23 mouse cellular contexts compared by ENCODE assay signal in genomic region chr6:146302101-146302500, GRCm38 (mm10).
DNase-seq lines count a peak whose midpoint lies in the region; ATAC-seq lines count a peak whose summit lies in the region.
"Had no signal": no experiment of that assay in that cellular context is flagged by ENCODE, and none has a peak within 500 bp of the region (broad histone marks: within the 10 kb centered on the region; RNA-seq: fewer than 3 reads in every experiment).

No protein-coding gene starts in this region.

- ATAC-seq in hindbrain, embryonic 15.5 days (ENCODE audit: low FRiP score, low read depth): no peak
- ATAC-seq in hindbrain, embryonic 11.5 days (ENCODE audit: low FRiP score): no peak
- ATAC-seq in limb, embryonic 11.5 days (ENCODE audit: insufficient number of reproducible peaks, low FRiP score, low TSS enrichment, low read depth): peak; percentile 57; the same call in 1 of the 2 replicates
- ATAC-seq in embryonic facial prominence, embryonic 14.5 days (ENCODE audit: low read depth): peak; percentile 86
- ATAC-seq in limb, embryonic 13.5 days (ENCODE audit: low FRiP score, low read depth): peak; percentile 75
- ATAC-seq: CD4-positive, CD25-positive, alpha-beta regulatory T cell, adult 4 months; forebrain, embryonic 15.5 days had no signal

- H3K4me2 ChIP-seq in hindbrain, embryonic 15.5 days: no peak overlapping the region
- no peak overlapping the region for H3K4me2 ChIP-seq in hindbrain, embryonic 11.5 days (replicated peaks; ENCODE audit: low read depth, low read length)
- no peak overlapping the region for H3K4me2 ChIP-seq in limb, embryonic 11.5 days (ENCODE audit: low read depth, severe bottlenecking)
- no peak overlapping the region for H3K4me2 ChIP-seq in embryonic facial prominence, embryonic 14.5 days (ENCODE audit: low read depth, low read length)
- H3K4me2 ChIP-seq in limb, embryonic 13.5 days (replicated peaks): no peak overlapping the region
- H3K4me2 ChIP-seq: forebrain, embryonic 15.5 days; heart, embryonic 12.5 days; liver, embryonic 11.5 days; lung, embryonic 15.5 days; midbrain, embryonic 12.5 days had no signal

- H3K4me1 ChIP-seq in hindbrain, embryonic 15.5 days (replicated peaks): peaks cover 16% of the 10 kb centered on the region
- 0 out of 2 replicates have a peak, but pooled peaks cover 3% of the 10 kb centered on the region for H3K4me1 ChIP-seq in hindbrain, embryonic 11.5 days (replicated peaks; ENCODE audit: control insufficient read depth, insufficient read depth, low read length)
- no peaks in the 10 kb centered on the region for H3K4me1 ChIP-seq in limb, embryonic 11.5 days (ENCODE audit: control insufficient read depth, insufficient read depth, low read length)
- 0 out of 2 replicates have a peak, but pooled peaks cover 6% of the 10 kb centered on the region for H3K4me1 ChIP-seq in limb, embryonic 10.5 days
- peaks cover 5% of the 10 kb centered on the region; the same call in 1 of the 2 replicates for H3K4me1 ChIP-seq in embryonic facial prominence, embryonic 14.5 days (ENCODE audit: control insufficient read depth, insufficient read depth, low read length)
- H3K4me1 ChIP-seq in limb, embryonic 13.5 days: peaks cover 22% of the 10 kb centered on the region
- H3K4me1 ChIP-seq: forebrain, embryonic 15.5 days; lung, embryonic 15.5 days; midbrain, embryonic 12.5 days had no signal

- WGBS in hindbrain, embryonic 15.5 days: 34% methylated on average over 3 of the region's 3 CpGs
- WGBS in hindbrain, embryonic 11.5 days: 60% methylated on average over 3 of the region's 3 CpGs
- WGBS in limb, embryonic 11.5 days: 60% methylated on average over 3 of the region's 3 CpGs
- WGBS in limb, embryonic 10.5 days: 72% methylated on average over 3 of the region's 3 CpGs
- WGBS in embryonic facial prominence, embryonic 14.5 days: 27% methylated on average over 3 of the region's 3 CpGs
- 30% methylated on average over 3 of the region's 3 CpGs for WGBS in limb, embryonic 13.5 days

- H3K27ac ChIP-seq in hindbrain, embryonic 15.5 days (replicated peaks): peak overlapping the region; percentile 45; the same call in 1 of the 2 replicates
- no peak overlapping the region for H3K27ac ChIP-seq in hindbrain, embryonic 11.5 days (ENCODE audit: low read depth, low read length)
- no peak overlapping the region for H3K27ac ChIP-seq in limb, embryonic 11.5 days (replicated peaks; ENCODE audit: low read depth, low read length)
- H3K27ac ChIP-seq in limb, embryonic 10.5 days: no peak overlapping the region
- H3K27ac ChIP-seq in embryonic facial prominence, embryonic 14.5 days (replicated peaks; ENCODE audit: low read depth, low read length): no peak overlapping the region
- no peak overlapping the region for H3K27ac ChIP-seq in limb, embryonic 13.5 days
- H3K27ac ChIP-seq: forebrain, embryonic 15.5 days; kidney, postnatal 0 days; lung, embryonic 15.5 days; midbrain, embryonic 12.5 days had no signal

- no peak overlapping the region for H3K4me3 ChIP-seq in hindbrain, embryonic 15.5 days
- H3K4me3 ChIP-seq in hindbrain, embryonic 11.5 days (ENCODE audit: low read depth, low read length): no peak overlapping the region
- H3K4me3 ChIP-seq in limb, embryonic 11.5 days (ENCODE audit: low read depth, low read length): no peak overlapping the region
- H3K4me3 ChIP-seq in limb, embryonic 10.5 days: no peak overlapping the region
- no peak overlapping the region for H3K4me3 ChIP-seq in embryonic facial prominence, embryonic 14.5 days (ENCODE audit: low read depth, low read length)
- H3K4me3 ChIP-seq in limb, embryonic 13.5 days: no peak overlapping the region
- H3K4me3 ChIP-seq: forebrain, embryonic 15.5 days; heart, embryonic 12.5 days; lung, embryonic 15.5 days; midbrain, embryonic 12.5 days had no signal

- no peak for DNase-seq in hindbrain, embryonic 11.5 days (ENCODE audit: low spot score)
- DNase-seq in limb, embryonic 11.5 days (ENCODE audit: low spot score): no peak
- no peak for DNase-seq in limb, embryonic 10.5 days (ENCODE audit: low spot score)
- peak; percentile 70 for DNase-seq in embryonic facial prominence, embryonic 14.5 days (ENCODE audit: low spot score)
- no peak for DNase-seq in thymus, postnatal 36 days
- DNase-seq in thymus, postnatal 25 days: no peak
- DNase-seq: adrenal gland, postnatal 25 days; cerebellum, adult 18-20 months; cerebellum, postnatal 10 days; gastrocnemius, postnatal 25 days; heart, adult 18-20 months; heart, postnatal 4 days; kidney, adult 18-20 months; thymus, adult 2 months had no signal

- H3K27me3 ChIP-seq in hindbrain, embryonic 15.5 days: no peaks in the 10 kb centered on the region
- no peaks in the 10 kb centered on the region for H3K27me3 ChIP-seq in hindbrain, embryonic 11.5 days (ENCODE audit: control insufficient read depth, insufficient read depth, low read length)
- H3K27me3 ChIP-seq in limb, embryonic 11.5 days (ENCODE audit: control insufficient read depth, insufficient read depth, low read length): no peaks in the 10 kb centered on the region
- no peaks in the 10 kb centered on the region for H3K27me3 ChIP-seq in limb, embryonic 10.5 days (ENCODE audit: low read depth, poor library complexity, severe bottlenecking)
- no peaks in the 10 kb centered on the region for H3K27me3 ChIP-seq in embryonic facial prominence, embryonic 14.5 days (replicated peaks; ENCODE audit: control insufficient read depth, insufficient read depth, low read length)
- no peaks in the 10 kb centered on the region for H3K27me3 ChIP-seq in limb, embryonic 13.5 days
- H3K27me3 ChIP-seq: forebrain, embryonic 15.5 days; heart, embryonic 12.5 days; lung, embryonic 15.5 days; midbrain, embryonic 12.5 days had no signal

- no peaks in the 10 kb centered on the region for H3K9me3 ChIP-seq in hindbrain, embryonic 15.5 days
- H3K9me3 ChIP-seq in hindbrain, embryonic 11.5 days (ENCODE audit: control insufficient read depth, low read length): no peaks in the 10 kb centered on the region
- H3K9me3 ChIP-seq in limb, embryonic 11.5 days (ENCODE audit: control insufficient read depth, low read length): no peaks in the 10 kb centered on the region
- no peaks in the 10 kb centered on the region for H3K9me3 ChIP-seq in limb, embryonic 10.5 days (replicated peaks)
- H3K9me3 ChIP-seq in embryonic facial prominence, embryonic 14.5 days (ENCODE audit: control insufficient read depth, low read length): no peaks in the 10 kb centered on the region
- no peaks in the 10 kb centered on the region for H3K9me3 ChIP-seq in limb, embryonic 13.5 days
- H3K9me3 ChIP-seq: forebrain, embryonic 15.5 days; lung, embryonic 15.5 days; midbrain, embryonic 12.5 days had no signal

- H3K36me3 ChIP-seq in hindbrain, embryonic 15.5 days: no peaks in the 10 kb centered on the region
- no peaks in the 10 kb centered on the region for H3K36me3 ChIP-seq in hindbrain, embryonic 11.5 days (ENCODE audit: control insufficient read depth, insufficient read depth, low read length)
- no peaks in the 10 kb centered on the region for H3K36me3 ChIP-seq in limb, embryonic 11.5 days (ENCODE audit: control insufficient read depth, insufficient read depth, low read length)
- no peaks in the 10 kb centered on the region for H3K36me3 ChIP-seq in limb, embryonic 10.5 days
- H3K36me3 ChIP-seq in embryonic facial prominence, embryonic 14.5 days (ENCODE audit: control insufficient read depth, insufficient read depth, low read length): no peaks in the 10 kb centered on the region
- no peaks in the 10 kb centered on the region for H3K36me3 ChIP-seq in limb, embryonic 13.5 days
- H3K36me3 ChIP-seq: forebrain, embryonic 15.5 days; lung, embryonic 15.5 days; midbrain, embryonic 12.5 days had no signal

- no peak overlapping the region for H3K9ac ChIP-seq in hindbrain, embryonic 15.5 days
- no peak overlapping the region for H3K9ac ChIP-seq in hindbrain, embryonic 11.5 days (ENCODE audit: low read depth, low read length)
- no peak overlapping the region for H3K9ac ChIP-seq in limb, embryonic 11.5 days (ENCODE audit: low read length)
- H3K9ac ChIP-seq in embryonic facial prominence, embryonic 14.5 days (ENCODE audit: low read depth, low read length): no peak overlapping the region
- H3K9ac ChIP-seq in limb, embryonic 13.5 days: no peak overlapping the region
- H3K9ac ChIP-seq: forebrain, embryonic 15.5 days; heart, embryonic 12.5 days; lung, embryonic 15.5 days; midbrain, embryonic 12.5 days had no signal

Comparison
In these comparisons a context has a peak if more than half of its experiments do, and no peak if none do; other contexts are left out.
1. ATAC-seq: peak in limb, embryonic 11.5 days (single experiment), embryonic facial prominence, embryonic 14.5 days (single experiment) and limb, embryonic 13.5 days (single experiment); none in hindbrain, embryonic 15.5 days (single experiment) and hindbrain, embryonic 11.5 days (single experiment).